ENCODE assay signal across 19 mouse cellular contexts in genomic region chr2:35849632-35850230, GRCm38 (mm10).
DNase-seq lines count a peak whose midpoint lies in the region; ATAC-seq lines count a peak whose summit lies in the region.
"Had no signal": no experiment of that assay in that cellular context is flagged by ENCODE, and none has a peak within 500 bp of the region (broad histone marks: within the 10 kb centered on the region; RNA-seq: fewer than 3 reads in every experiment).

No protein-coding gene starts in this region.

- intact Hi-C loops in left cerebral cortex, postnatal 25 days (cut with DNase I) = no loop called here

- ATAC-seq in forebrain, embryonic 11.5 days (replicated peaks; ENCODE audit: low FRiP score) = peak; percentile 47; the same call in 1 of the 2 replicates
- no peak for ATAC-seq in forebrain, embryonic 16.5 days
- peak; percentile 67 for ATAC-seq in kidney, embryonic 15.5 days (replicated peaks; ENCODE audit: low FRiP score)
- peak; percentile 65 for ATAC-seq in midbrain, embryonic 16.5 days
- ATAC-seq: forebrain, embryonic 15.5 days had no signal

- H3K36me3 ChIP-seq in forebrain, embryonic 11.5 days (ENCODE audit: control insufficient read depth, insufficient read depth, low read length) = no peaks in the 10 kb centered on the region
- no peaks in the 10 kb centered on the region for H3K36me3 ChIP-seq in forebrain, embryonic 16.5 days (ENCODE audit: control insufficient read depth, insufficient read depth)
- H3K36me3 ChIP-seq in kidney, embryonic 15.5 days = no peaks in the 10 kb centered on the region
- H3K36me3 ChIP-seq in midbrain, embryonic 16.5 days (ENCODE audit: control insufficient read depth, insufficient read depth, low read length) = no peaks in the 10 kb centered on the region
- H3K36me3 ChIP-seq: forebrain, embryonic 15.5 days; heart, embryonic 10.5 days had no signal

- no peak overlapping the region for H3K4me3 ChIP-seq in forebrain, embryonic 11.5 days (ENCODE audit: low read depth, low read length)
- H3K4me3 ChIP-seq in forebrain, embryonic 16.5 days (replicated peaks; ENCODE audit: low read length) = no peak overlapping the region
- H3K4me3 ChIP-seq in kidney, embryonic 15.5 days (replicated peaks) = no peak overlapping the region
- no peak overlapping the region for H3K4me3 ChIP-seq in midbrain, embryonic 16.5 days (ENCODE audit: low read depth, low read length)
- H3K4me3 ChIP-seq: forebrain, embryonic 15.5 days; heart, embryonic 10.5 days; layer of hippocampus, adult 2 months; myocyte had no signal

- H3K9me3 ChIP-seq in forebrain, embryonic 11.5 days (ENCODE audit: control insufficient read depth, low read length) = no peaks in the 10 kb centered on the region
- H3K9me3 ChIP-seq in forebrain, embryonic 16.5 days (ENCODE audit: control insufficient read depth, low read length) = no peaks in the 10 kb centered on the region
- H3K9me3 ChIP-seq in kidney, embryonic 15.5 days (replicated peaks) = no peaks in the 10 kb centered on the region
- no peaks in the 10 kb centered on the region for H3K9me3 ChIP-seq in midbrain, embryonic 16.5 days (replicated peaks; ENCODE audit: control insufficient read depth, low read length, poor library complexity, severe bottlenecking)
- H3K9me3 ChIP-seq: forebrain, embryonic 15.5 days; heart, embryonic 10.5 days had no signal

- 37% methylated on average over 10 of the region's 10 CpGs for WGBS in forebrain, embryonic 11.5 days
- 18% methylated on average over 10 of the region's 10 CpGs for WGBS in forebrain, embryonic 16.5 days
- 29% methylated on average over 10 of the region's 10 CpGs for WGBS in kidney, embryonic 15.5 days
- WGBS in midbrain, embryonic 16.5 days = 38% methylated on average over 10 of the region's 10 CpGs

- DNase-seq in forebrain, embryonic 11.5 days (ENCODE audit: low spot score) = no peak
- peak; percentile 42 for DNase-seq in forelimb bud, embryonic 11.5 days (ENCODE audit: low read depth, low spot score)
- no peak for DNase-seq in left cerebral cortex, postnatal 25 days (ENCODE audit: low spot score in 2 of 2)
- no peak for DNase-seq in thymus, postnatal 0 days (ENCODE audit: low spot score)
- DNase-seq in adrenal gland, adult 2 months = no peak
- DNase-seq: cerebellum, adult 11-12 months; gastrocnemius, postnatal 14 days; heart, postnatal 36 days; left cerebral cortex, postnatal 4 days; right cerebral cortex, postnatal 14 days; thymus, adult 2 months had no signal

- peaks cover 3% of the 10 kb centered on the region; the same call in 1 of the 2 replicates for H3K4me1 ChIP-seq in forebrain, embryonic 11.5 days (replicated peaks; ENCODE audit: control insufficient read depth, insufficient read depth, low read length)
- H3K4me1 ChIP-seq in forebrain, embryonic 16.5 days (replicated peaks; ENCODE audit: control insufficient read depth, insufficient read depth, low read length) = peaks cover 16% of the 10 kb centered on the region
- H3K4me1 ChIP-seq in kidney, embryonic 15.5 days = peaks cover 30% of the 10 kb centered on the region
- H3K4me1 ChIP-seq in midbrain, embryonic 16.5 days (ENCODE audit: control insufficient read depth, insufficient read depth, low read length) = peaks cover 21% of the 10 kb centered on the region

- H3K9ac ChIP-seq in forebrain, embryonic 11.5 days (ENCODE audit: low read length) = no peak overlapping the region
- no peak overlapping the region for H3K9ac ChIP-seq in forebrain, embryonic 16.5 days (replicated peaks; ENCODE audit: low read depth, low read length)
- no peak overlapping the region for H3K9ac ChIP-seq in kidney, embryonic 15.5 days
- no peak overlapping the region for H3K9ac ChIP-seq in midbrain, embryonic 16.5 days (ENCODE audit: low read depth, low read length)
- H3K9ac ChIP-seq: forebrain, embryonic 15.5 days had no signal

- H3K27ac ChIP-seq in forebrain, embryonic 11.5 days (ENCODE audit: low read depth, low read length) = no peak overlapping the region
- no peak overlapping the region for H3K27ac ChIP-seq in forebrain, embryonic 16.5 days (ENCODE audit: low read length)
- no peak overlapping the region for H3K27ac ChIP-seq in kidney, embryonic 15.5 days
- H3K27ac ChIP-seq in midbrain, embryonic 16.5 days (ENCODE audit: low read length) = no peak overlapping the region
- H3K27ac ChIP-seq: forebrain, embryonic 15.5 days; heart, embryonic 10.5 days; layer of hippocampus, adult 2 months; macrophage had no signal

- H3K4me2 ChIP-seq in forebrain, embryonic 11.5 days (ENCODE audit: low read depth, low read length, severe bottlenecking) = no peak overlapping the region
- no peak overlapping the region for H3K4me2 ChIP-seq in forebrain, embryonic 16.5 days (ENCODE audit: low read length)
- H3K4me2 ChIP-seq in kidney, embryonic 15.5 days = no peak overlapping the region
- H3K4me2 ChIP-seq in midbrain, embryonic 16.5 days (ENCODE audit: low read length) = no peak overlapping the region
- H3K4me2 ChIP-seq: forebrain, embryonic 15.5 days had no signal

- no peaks in the 10 kb centered on the region for H3K27me3 ChIP-seq in forebrain, embryonic 11.5 days (ENCODE audit: control insufficient read depth, insufficient read depth, low read length)
- H3K27me3 ChIP-seq in forebrain, embryonic 16.5 days (replicated peaks; ENCODE audit: control insufficient read depth, insufficient read depth, low read length) = no peaks in the 10 kb centered on the region
- peaks cover 6% of the 10 kb centered on the region for H3K27me3 ChIP-seq in kidney, embryonic 15.5 days
- H3K27me3 ChIP-seq in midbrain, embryonic 16.5 days (ENCODE audit: control insufficient read depth, insufficient read depth, low read depth, low read length) = no peaks in the 10 kb centered on the region
- H3K27me3 ChIP-seq: forebrain, embryonic 15.5 days had no signal
